Mouse (Mus musculus): ENCODE measurements around the gene Zfp174. TPM values are rescaled to one million over a fixed set of nuclear protein-coding genes. Genes with fewer than 3 reads are reported as not detected.

Zfp174 gene
- total and polyA plus RNA-seq, 2 experiments from 2014 or later: 2.0 to 4.0 TPM

DNA sequence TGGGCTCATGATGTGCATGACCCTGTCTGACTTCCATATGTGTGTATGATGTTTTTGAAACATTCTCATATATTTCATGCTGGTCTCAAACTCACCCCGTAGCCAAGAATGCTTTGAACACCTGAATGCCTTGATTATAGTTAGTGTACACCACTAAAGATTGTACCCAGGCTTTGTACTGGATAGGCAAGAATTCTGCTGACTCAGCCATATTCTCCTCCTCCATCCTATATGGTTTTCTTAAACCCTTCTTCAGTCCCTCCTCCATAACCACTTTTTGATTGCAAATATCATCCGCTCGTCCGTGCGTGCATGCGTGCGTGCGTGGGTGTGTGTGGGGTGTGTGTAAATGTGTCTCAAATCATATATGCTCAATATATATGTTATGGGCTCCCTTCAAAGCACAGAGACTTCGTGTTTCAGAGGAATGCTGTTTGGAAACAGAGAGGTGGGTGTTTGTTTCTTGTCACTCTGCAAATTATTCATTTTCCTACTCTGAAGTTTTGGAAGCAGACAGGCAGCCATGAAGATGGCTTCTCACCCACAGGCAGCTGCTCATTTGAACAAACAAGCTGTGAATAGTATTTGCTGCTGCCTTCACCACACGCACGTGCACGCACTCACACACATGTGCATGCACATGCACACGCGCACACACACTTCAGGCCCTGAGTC lies 44.7 kb downstream of the Zfp174 start:
- TF ChIP-seq CTCF (IDR thresholded peaks at IDR 0.05): no peak
- Histone ChIP-seq H3K4me3 (ENCODE audit: low read depth, low read length) (no peak overlapping the region), H3K4me1 (ENCODE audit: insufficient read depth, low read length) (no peaks in the 10 kb centered on the region), H3K9ac (replicated peaks; ENCODE audit: low read length, poor library complexity, severe bottlenecking) (no peak overlapping the region), H3K36me3 (ENCODE audit: insufficient read depth, low read length) (peaks cover 15% of the 10 kb centered on the region), H3K27ac (ENCODE audit: low read depth, low read length) (no peak overlapping the region), H3K27me3 (ENCODE audit: insufficient read depth, low read length) (no peaks in the 10 kb centered on the region), H3K4me2 (ENCODE audit: low read depth, low read length, poor library complexity, severe bottlenecking) (no peak overlapping the region), H3K9me3 (ENCODE audit: low read length) (no peaks in the 10 kb centered on the region)
- ATAC-seq (ENCODE audit: low FRiP score) (no peak), DNase-seq (ENCODE audit: low spot score) (no peak)
- WGBS: 97% methylated on average over 14 of the region's 14 CpGs

DNA sequence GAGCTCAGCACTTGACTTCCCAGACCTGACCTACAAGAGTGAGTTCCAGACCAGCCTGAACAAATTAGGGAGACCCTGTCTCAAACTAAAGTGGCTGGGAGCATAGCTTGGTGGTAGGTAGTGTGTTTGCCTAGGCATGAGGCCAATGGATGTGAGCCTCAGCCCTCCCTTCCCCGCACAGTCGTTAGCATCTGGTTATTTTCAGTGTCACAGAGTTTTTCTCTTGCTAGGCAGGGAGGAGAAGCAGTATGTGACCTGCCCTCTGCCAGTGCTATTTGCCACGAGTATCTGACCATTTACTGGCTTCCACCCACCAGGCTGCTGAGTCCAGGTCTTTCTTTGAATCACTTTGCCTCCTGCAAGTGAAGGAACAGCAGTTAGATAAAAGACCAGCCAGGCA lies 46.7 kb downstream of the Zfp174 start:
- Histone ChIP-seq H3K36me3 (ENCODE audit: insufficient read depth, low read length) (peaks cover 28% of the 10 kb centered on the region), H3K4me3 (ENCODE audit: low read depth, low read length) (no peak overlapping the region), H3K27me3 (ENCODE audit: insufficient read depth, low read length) (no peaks in the 10 kb centered on the region), H3K4me1 (ENCODE audit: insufficient read depth, low read length) (no peaks in the 10 kb centered on the region), H3K27ac (ENCODE audit: low read depth, low read length) (no peak overlapping the region), H3K9me3 (ENCODE audit: low read length) (no peaks in the 10 kb centered on the region), H3K9ac (replicated peaks; ENCODE audit: low read length, poor library complexity, severe bottlenecking) (no peak overlapping the region), H3K4me2 (ENCODE audit: low read depth, low read length, poor library complexity, severe bottlenecking) (no peak overlapping the region)
- TF ChIP-seq CTCF (IDR thresholded peaks at IDR 0.05): no peak
- DNase-seq (ENCODE audit: low spot score) (no peak), ATAC-seq (ENCODE audit: low FRiP score) (no peak)
- 86% methylated on average over 3 of the region's 3 CpGs for WGBS

DNA sequence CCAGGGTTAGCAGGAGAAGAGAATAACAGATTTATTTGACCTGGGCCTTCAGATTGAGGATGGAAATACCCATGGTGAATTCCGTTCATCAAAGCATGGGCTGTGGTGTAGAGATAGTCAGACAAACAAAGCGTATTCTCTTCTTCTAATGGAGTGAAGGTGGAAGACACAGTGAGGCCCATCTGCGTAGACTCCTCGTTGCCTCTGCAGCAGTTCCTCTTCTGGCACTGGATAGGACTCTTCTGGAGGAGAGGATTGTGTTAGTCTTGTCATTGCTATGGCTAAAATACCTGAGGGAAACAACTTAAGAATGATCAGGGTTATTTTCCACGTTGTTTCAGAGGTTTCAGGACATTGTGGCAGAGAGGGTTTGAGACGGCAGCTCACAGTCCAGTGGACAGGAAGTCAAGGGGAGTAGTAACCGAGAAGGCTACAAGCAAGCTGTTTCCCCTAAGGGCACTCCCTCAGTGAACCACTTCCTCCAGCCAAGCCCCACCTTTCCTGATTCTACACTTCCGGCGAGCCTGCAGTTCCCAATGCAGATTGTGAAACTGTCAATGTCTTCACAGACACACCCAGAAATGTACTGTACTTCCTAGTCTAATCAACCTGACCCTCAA lies 48.2 kb downstream of the Zfp174 start:
- 85% methylated on average over 9 of the region's 9 CpGs for WGBS

DNA sequence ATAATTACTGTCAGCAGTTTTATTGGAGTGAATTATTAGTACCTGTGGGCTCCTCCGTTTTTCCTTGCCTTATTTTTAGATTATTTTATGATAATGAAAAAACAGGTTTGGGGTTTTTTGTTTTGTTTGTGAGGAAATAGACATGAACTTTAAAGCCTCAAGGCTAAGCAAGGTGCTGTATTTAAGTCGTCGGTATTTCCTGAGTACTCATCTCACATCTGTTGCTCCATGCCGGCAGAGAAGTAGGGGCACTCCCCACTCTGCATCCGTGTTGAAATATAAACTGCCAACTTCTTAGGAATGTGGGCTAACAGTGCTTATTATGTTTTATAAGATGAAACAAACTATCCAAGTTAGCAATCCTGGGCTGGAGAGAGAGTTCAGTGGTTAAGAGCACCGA lies 49.0 kb downstream of the Zfp174 start:
- Histone ChIP-seq H3K4me2 (ENCODE audit: low read depth, low read length, poor library complexity, severe bottlenecking) (no peak overlapping the region), H3K4me3 (ENCODE audit: low read depth, low read length) (no peak overlapping the region), H3K27ac (ENCODE audit: low read depth, low read length) (no peak overlapping the region), H3K4me1 (ENCODE audit: insufficient read depth, low read length) (no peaks in the 10 kb centered on the region), H3K27me3 (ENCODE audit: insufficient read depth, low read length) (no peaks in the 10 kb centered on the region), H3K9me3 (ENCODE audit: low read length) (no peaks in the 10 kb centered on the region), H3K36me3 (ENCODE audit: insufficient read depth, low read length) (peaks cover 50% of the 10 kb centered on the region), H3K9ac (replicated peaks; ENCODE audit: low read length, poor library complexity, severe bottlenecking) (no peak overlapping the region)
- ATAC-seq (ENCODE audit: low FRiP score) (no peak), DNase-seq (ENCODE audit: low spot score) (no peak)
- 88% methylated on average over 6 of the region's 6 CpGs for WGBS
- no peak for TF ChIP-seq CTCF (IDR thresholded peaks at IDR 0.05)

More for the DNA sequence above, 48.2 kb downstream of the Zfp174 start:
- peak; percentile 2 for DNase-seq (ENCODE audit: low spot score)
- no peaks in the 10 kb centered on the region for H3K9me3 ChIP-seq (ENCODE audit: low read length)
- no peak overlapping the region for H3K4me3 ChIP-seq (ENCODE audit: low read depth, low read length)
- H3K36me3 ChIP-seq (ENCODE audit: insufficient read depth, low read length): peaks cover 43% of the 10 kb centered on the region
- no peak overlapping the region for H3K27ac ChIP-seq (ENCODE audit: low read depth, low read length)
- no peaks in the 10 kb centered on the region for H3K27me3 ChIP-seq (ENCODE audit: insufficient read depth, low read length)
- H3K4me1 ChIP-seq (ENCODE audit: insufficient read depth, low read length): no peaks in the 10 kb centered on the region
- H3K9ac ChIP-seq (replicated peaks; ENCODE audit: low read length, poor library complexity, severe bottlenecking): no peak overlapping the region
- no peak overlapping the region for H3K4me2 ChIP-seq (ENCODE audit: low read depth, low read length, poor library complexity, severe bottlenecking)
- ATAC-seq (ENCODE audit: low FRiP score): no peak
- TF ChIP-seq CTCF (IDR thresholded peaks at IDR 0.05): no peak

DNA sequence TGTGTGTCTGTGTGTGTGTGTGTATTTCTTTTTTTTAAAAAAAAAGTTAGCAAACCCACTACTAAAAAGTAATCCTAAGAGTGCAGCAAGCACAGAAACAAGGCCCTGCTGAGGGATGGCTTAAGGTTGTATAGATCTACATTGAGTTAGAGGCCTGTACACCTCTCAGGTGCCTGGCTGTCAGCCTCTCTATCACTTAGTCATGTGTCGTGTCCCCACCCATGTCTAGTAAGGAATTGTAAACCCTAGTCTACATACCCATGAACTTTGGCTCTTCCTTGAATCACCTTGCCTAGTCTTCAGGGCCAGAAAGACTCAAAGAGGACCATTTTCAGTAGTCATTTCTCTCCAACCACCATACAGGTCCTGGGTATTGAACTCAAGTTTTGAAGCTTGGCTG lies 49.5 kb downstream of the Zfp174 start:
- Histone ChIP-seq H3K4me1 (ENCODE audit: insufficient read depth, low read length) (no peaks in the 10 kb centered on the region), H3K36me3 (ENCODE audit: insufficient read depth, low read length) (peaks cover 55% of the 10 kb centered on the region), H3K9ac (replicated peaks; ENCODE audit: low read length, poor library complexity, severe bottlenecking) (no peak overlapping the region), H3K4me2 (ENCODE audit: low read depth, low read length, poor library complexity, severe bottlenecking) (no peak overlapping the region), H3K27me3 (ENCODE audit: insufficient read depth, low read length) (no peaks in the 10 kb centered on the region), H3K27ac (ENCODE audit: low read depth, low read length) (no peak overlapping the region), H3K4me3 (ENCODE audit: low read depth, low read length) (no peak overlapping the region), H3K9me3 (ENCODE audit: low read length) (no peaks in the 10 kb centered on the region)
- no peak for TF ChIP-seq CTCF (IDR thresholded peaks at IDR 0.05)
- WGBS: 91% methylated on average over 1 of the region's 1 CpGs
- ATAC-seq (ENCODE audit: low FRiP score): no peak
- DNase-seq (ENCODE audit: low spot score): no peak

DNA sequence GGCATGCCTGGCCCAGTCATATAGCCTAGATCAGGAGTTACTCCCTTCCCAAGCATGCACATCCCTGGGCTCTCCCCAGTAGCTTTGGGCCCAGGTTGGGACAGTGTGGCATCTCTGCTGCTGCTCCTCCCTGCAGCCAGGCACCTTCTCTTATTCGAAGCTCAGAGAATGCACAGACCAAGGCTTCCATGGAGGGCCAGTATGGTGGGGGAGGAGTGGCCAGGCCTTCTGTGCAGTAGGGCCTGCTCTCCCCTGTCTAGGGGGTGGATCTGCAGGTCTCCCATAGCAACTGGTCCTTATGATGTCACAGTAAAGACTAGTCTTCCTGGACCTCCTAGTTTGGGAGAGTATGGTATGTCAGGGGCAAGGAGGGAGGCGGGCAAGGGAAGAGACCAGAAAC lies 60.4 kb downstream of the Zfp174 start:
- ATAC-seq (ENCODE audit: low FRiP score) (no peak), DNase-seq (ENCODE audit: low spot score) (no peak)
- Histone ChIP-seq H3K36me3 (ENCODE audit: insufficient read depth, low read length) (peaks cover 33% of the 10 kb centered on the region), H3K9me3 (ENCODE audit: low read length) (no peaks in the 10 kb centered on the region), H3K27ac (ENCODE audit: low read depth, low read length) (peak overlapping the region; percentile 20; the same call in 1 of the 2 replicates), H3K4me3 (ENCODE audit: low read depth, low read length) (0 out of 2 replicates have a peak overlapping the region, but pooled peaks have one; percentile 59), H3K4me2 (ENCODE audit: low read depth, low read length, poor library complexity, severe bottlenecking) (no peak overlapping the region), H3K4me1 (ENCODE audit: insufficient read depth, low read length) (peaks cover 5% of the 10 kb centered on the region; the same call in 1 of the 2 replicates), H3K9ac (replicated peaks; ENCODE audit: low read length, poor library complexity, severe bottlenecking) (no peak overlapping the region), H3K27me3 (ENCODE audit: insufficient read depth, low read length) (no peaks in the 10 kb centered on the region)
- WGBS: 78% methylated on average over 2 of the region's 2 CpGs
- no peak for TF ChIP-seq CTCF (IDR thresholded peaks at IDR 0.05)

Other genes with a start within 250 kb of the Zfp174 start
- gene Mefv, start 129.2 kb upstream of the Zfp174 start, total RNA-seq (2014; rRNA removed): not detected in 2 replicates
- gene Mefv, start 129.2 kb upstream of the Zfp174 start, polyA plus RNA-seq (2015; fragmentation: Nextera tagmentation; extraction: Ambion mirVana): not detected in 2 replicates
- 22.9 and 27.9 TPM in 2 replicates for gene Zfp263, start 103.2 kb upstream of the Zfp174 start, total RNA-seq (2014; rRNA removed)
- gene Zfp263, start 103.2 kb upstream of the Zfp174 start, polyA plus RNA-seq (2015; fragmentation: Nextera tagmentation; extraction: Ambion mirVana): 36.2 and 39.4 TPM in 2 replicates
- not detected in 2 replicates for gene Olfr15, start 16.4 kb upstream of the Zfp174 start, total RNA-seq (2014; rRNA removed)
- gene Olfr15, start 16.4 kb upstream of the Zfp174 start, polyA plus RNA-seq (2015; fragmentation: Nextera tagmentation; extraction: Ambion mirVana): not detected in 2 replicates
- 87.9 and 95.8 TPM in 2 replicates for gene Naa60, start 25.1 kb downstream of the Zfp174 start, total RNA-seq (2014; rRNA removed)
- gene Naa60, start 25.1 kb downstream of the Zfp174 start, polyA plus RNA-seq (2015; fragmentation: Nextera tagmentation; extraction: Ambion mirVana): 102 and 106 TPM in 2 replicates
- gene Zfp597, start 37.3 kb downstream of the Zfp174 start, total RNA-seq (2014; rRNA removed): 43.4 and 53.9 TPM in 2 replicates
- 12.6 and 14.9 TPM in 2 replicates for gene Zfp597, start 37.3 kb downstream of the Zfp174 start, polyA plus RNA-seq (2015; fragmentation: Nextera tagmentation; extraction: Ambion mirVana)
- 0.93 TPM in 1 of 2 replicates, not detected in the other for gene Gm20695, start 37.4 kb downstream of the Zfp174 start, total RNA-seq (2014; rRNA removed)
- gene Gm20695, start 37.4 kb downstream of the Zfp174 start, polyA plus RNA-seq (2015; fragmentation: Nextera tagmentation; extraction: Ambion mirVana): 1.6 and 2.8 TPM in 2 replicates
- 8.9 and 9.9 TPM in 2 replicates for gene 1700037C18Rik, start 61.4 kb downstream of the Zfp174 start, total RNA-seq (2014; rRNA removed)
- 13.3 and 13.4 TPM in 2 replicates for gene 1700037C18Rik, start 61.4 kb downstream of the Zfp174 start, polyA plus RNA-seq (2015; fragmentation: Nextera tagmentation; extraction: Ambion mirVana)
- gene Cluap1, start 61.5 kb downstream of the Zfp174 start, total RNA-seq (2014; rRNA removed): 24.7 and 30.1 TPM in 2 replicates
- gene Cluap1, start 61.5 kb downstream of the Zfp174 start, polyA plus RNA-seq (2015; fragmentation: Nextera tagmentation; extraction: Ambion mirVana): 44.9 and 49.6 TPM in 2 replicates
- 0.61 and 0.93 TPM in 2 replicates for gene Nlrc3, start 129.4 kb downstream of the Zfp174 start, total RNA-seq (2014; rRNA removed)
- 0.43 and 0.47 TPM in 2 replicates for gene Nlrc3, start 129.4 kb downstream of the Zfp174 start, polyA plus RNA-seq (2015; fragmentation: Nextera tagmentation; extraction: Ambion mirVana)
- 48.4 and 61.4 TPM in 2 replicates for gene Slx4, start 156.5 kb downstream of the Zfp174 start, total RNA-seq (2014; rRNA removed)
- gene Slx4, start 156.5 kb downstream of the Zfp174 start, polyA plus RNA-seq (2015; fragmentation: Nextera tagmentation; extraction: Ambion mirVana): 19.3 and 20.2 TPM in 2 replicates
- not detected in 2 replicates for gene Dnase1, start 189.7 kb downstream of the Zfp174 start, total RNA-seq (2014; rRNA removed)
- 2.0 and 3.3 TPM in 2 replicates for gene Dnase1, start 189.7 kb downstream of the Zfp174 start, polyA plus RNA-seq (2015; fragmentation: Nextera tagmentation; extraction: Ambion mirVana)
- 37.7 and 50.3 TPM in 2 replicates for gene Trap1, start 230.6 kb downstream of the Zfp174 start, total RNA-seq (2014; rRNA removed)
- gene Trap1, start 230.6 kb downstream of the Zfp174 start, polyA plus RNA-seq (2015; fragmentation: Nextera tagmentation; extraction: Ambion mirVana): 45.0 and 53.1 TPM in 2 replicates

All from midbrain, postnatal 0 days (tissue).